Mouse (Mus musculus) lung, postnatal 0 days (tissue): Measurements from ENCODE around the gene Smarcd3.

Experiments used
- CTCF ChIP-seq: IDR thresholded peaks from 2 replicates; pipeline ENCODE4 v1.5.1; 2016; ENCODE audit warnings: antibody characterized with exemption, mild to moderate bottlenecking
- EP300 ChIP-seq: IDR thresholded peaks from 2 replicates; pipeline ENCODE4 v1.6.1; 2016; ENCODE audit warnings: antibody characterized with exemption, mild to moderate bottlenecking, control low read depth

DNA sequence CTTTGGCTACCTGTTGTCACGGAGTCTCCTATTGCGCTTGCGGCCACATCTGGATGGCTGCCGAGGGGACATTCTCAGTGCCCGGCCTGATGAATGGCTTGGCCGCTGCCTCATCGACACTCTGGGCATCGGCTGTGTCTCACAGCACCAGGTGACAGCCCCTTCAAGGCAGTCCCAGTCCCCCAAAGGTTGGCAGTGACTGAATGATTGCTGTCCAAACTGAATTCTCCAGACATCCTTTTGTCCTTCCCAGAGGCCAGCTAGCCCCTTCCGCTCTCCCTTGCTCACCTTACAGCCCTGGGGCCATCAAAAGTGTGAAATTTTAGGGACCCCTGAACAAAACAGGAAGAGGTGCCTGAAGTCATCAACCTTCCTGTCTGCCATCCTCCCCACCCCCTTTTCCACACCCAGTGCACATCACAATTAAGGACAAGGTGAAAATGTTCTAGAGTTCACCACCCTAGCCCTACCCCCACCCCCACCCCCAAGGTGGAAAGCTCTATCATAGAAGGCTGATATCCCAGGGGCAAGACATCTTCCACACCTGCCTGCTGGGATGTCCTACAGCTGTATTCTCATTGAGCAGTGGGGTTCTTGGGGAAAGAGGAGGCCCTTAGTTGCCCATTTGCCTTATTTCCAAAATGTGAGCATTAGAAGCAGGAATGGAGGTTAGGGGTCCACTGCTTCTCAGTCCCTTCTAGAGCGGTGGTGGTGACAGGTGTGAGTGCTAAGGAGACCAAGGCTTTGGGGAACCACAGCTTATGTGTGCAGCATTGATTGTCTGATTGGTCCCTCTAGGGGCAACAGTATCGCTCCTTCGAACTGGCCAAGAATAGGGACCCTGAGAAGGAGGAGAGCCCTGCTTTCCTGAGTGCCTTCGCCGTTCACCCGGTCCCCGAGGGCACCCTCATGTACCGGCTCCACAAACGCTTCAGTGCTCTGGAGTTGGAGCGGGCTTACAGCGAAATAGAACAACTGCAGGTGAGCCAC is 34.4 kb downstream of the Smarcd3 start:
- TF ChIP-seq CTCF = no peak
- no peak for TF ChIP-seq EP300
